Mouse (Mus musculus) liver, embryonic 14.5 days (tissue): ENCODE measurements at regions not wholly inside any gene's neighbourhood (a gene's known extent, or its start where the extent isn't known, plus 50 kb on each side); places are given as distances from the start of the nearest gene placed in this dataset.

Source experiments
- CTCF ChIP-seq: IDR thresholded peaks from 2 replicates; pipeline ENCODE4 v1.5.1; 2016; ENCODE audit warnings: antibody characterized with exemption, low read depth, control low read depth
- EP300 ChIP-seq: IDR thresholded peaks from 2 replicates; pipeline ENCODE4 v1.6.1; 2016; ENCODE audit warnings: antibody characterized with exemption, low read depth

- TF ChIP-seq EP300 (no peak), CTCF (no peak)
These were observed 304.7 kb upstream of the Hs6st1 start for GRCm38 (mm10) chr1:35763456-35763855.
